Mouse (Mus musculus) testis, adult 2 months (tissue): ENCODE measurements around the gene Gpatch2.

Experiments used
- CTCF ChIP-seq: fragments of 200-500 bp; IDR thresholded peaks from 2 replicates; pipeline ENCODE4 v1.5.1; 2012; ENCODE audit warnings: low read depth, mild to moderate bottlenecking, inconsistent platforms, low read length, moderate library complexity; ENCODE audit not compliant: control insufficient read depth, insufficient read depth, insufficient replicate concordance
- POLR2A ChIP-seq: fragments of 200-500 bp; IDR thresholded peaks from 2 replicates; pipeline ENCODE4 v1.6.1; 2012; ENCODE audit warnings: low read depth, mild to moderate bottlenecking, inconsistent platforms, low read length, moderate library complexity; ENCODE audit not compliant: control insufficient read depth

DNA sequence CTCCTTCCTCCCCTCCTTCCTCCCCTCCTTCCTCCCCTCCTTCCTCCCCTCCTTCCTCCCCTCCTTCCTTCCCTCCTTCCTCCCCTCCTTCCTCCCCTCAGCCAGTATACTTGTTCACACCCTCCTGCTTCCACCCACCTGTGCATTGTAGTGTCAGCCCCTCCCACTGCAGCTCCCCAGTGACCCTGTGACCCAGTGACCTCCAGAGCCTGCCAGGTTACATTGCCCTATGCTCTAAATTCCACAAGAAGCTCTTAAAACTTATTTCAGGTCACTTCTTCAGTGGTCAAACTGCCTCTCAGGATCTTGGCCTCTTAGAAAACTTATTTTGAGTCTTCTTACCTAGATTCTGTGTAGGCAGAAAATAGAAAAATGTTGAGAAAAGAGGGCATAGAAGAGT lies 99.2 kb downstream of the Gpatch2 start:
- TF ChIP-seq POLR2A, result no peak
- TF ChIP-seq CTCF, result no peak
